Mouse (Mus musculus): Measurements from ENCODE around the gene Duox2. TPM values are rescaled to one million over a fixed set of nuclear protein-coding genes. Genes with fewer than 3 reads are reported as not detected.
A peak's percentile ranks its signal among the peaks of the same experiment; 100 is the strongest.
"Not testable (repeated sequence)": the region's sequence is repeated elsewhere in the genome, so short reads cannot be mapped to it uniquely, and the experiment has no call there.

Duox2 gene
- not detected for polyA plus RNA-seq (2017; shearing (Covaris generic))

DNA sequence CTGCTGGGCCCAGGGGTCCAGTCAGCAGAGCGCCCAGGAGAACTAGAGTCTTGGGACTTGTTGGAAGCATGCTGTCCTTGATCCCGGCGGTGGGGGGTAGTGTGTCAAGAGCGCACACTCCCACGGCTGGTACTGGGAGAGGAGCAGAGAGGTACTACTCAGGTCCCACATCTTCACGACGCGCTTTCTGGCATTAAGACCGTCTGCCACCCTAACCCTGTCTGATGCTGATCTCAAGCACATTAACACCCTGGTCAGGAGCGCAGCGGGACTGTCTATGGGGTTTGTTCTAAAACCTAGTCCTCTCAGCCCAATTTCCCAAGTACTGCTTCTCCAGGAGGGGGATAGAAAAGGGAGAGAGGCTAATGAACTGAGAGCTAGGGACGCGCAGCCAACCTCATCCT is at the start of gene Duox2:
Gene Duox2, minus strand, starts transcription at position 354 of the 404 bp plus-strand sequence.
- ATAC-seq = no peak

GRCm38 (mm10) chr2:122347257-122347656 is 49.0 kb upstream of the Duox2 start:
- no peak for ATAC-seq

GRCm38 (mm10) chr2:122346164-122346563 is 47.9 kb upstream of the Duox2 start:
- not testable (repeated sequence) for ATAC-seq

GRCm38 (mm10) chr2:122345106-122345893 is 47.1 kb upstream of the Duox2 start:
- ATAC-seq = no peak

GRCm38 (mm10) chr2:122337291-122337690 is 39.0 kb upstream of the Duox2 start:
- ATAC-seq = no peak

DNA sequence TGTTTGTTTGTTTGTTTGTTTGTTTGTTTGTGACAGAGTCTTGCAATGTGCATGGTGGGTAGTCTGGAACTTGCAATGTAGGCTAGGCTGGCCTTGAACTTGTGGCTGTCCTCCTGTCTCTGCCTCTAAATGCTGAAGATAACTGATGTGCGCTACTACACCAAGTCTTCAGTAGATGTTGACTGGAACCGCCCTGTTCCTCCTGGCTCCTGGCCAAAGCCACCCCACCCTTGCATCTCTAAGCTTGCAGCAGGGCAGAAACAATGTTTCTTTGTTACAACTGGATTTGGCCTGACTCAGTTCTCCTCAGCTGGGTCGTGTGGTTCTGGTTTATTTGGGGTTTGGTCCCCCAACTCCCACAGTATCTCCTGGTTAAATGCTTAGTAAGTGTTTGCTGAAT is 35.9 kb upstream of the Duox2 start:
- no peak for ATAC-seq

GRCm38 (mm10) chr2:122332222-122332621 is 34.0 kb upstream of the Duox2 start:
- no peak for ATAC-seq

DNA sequence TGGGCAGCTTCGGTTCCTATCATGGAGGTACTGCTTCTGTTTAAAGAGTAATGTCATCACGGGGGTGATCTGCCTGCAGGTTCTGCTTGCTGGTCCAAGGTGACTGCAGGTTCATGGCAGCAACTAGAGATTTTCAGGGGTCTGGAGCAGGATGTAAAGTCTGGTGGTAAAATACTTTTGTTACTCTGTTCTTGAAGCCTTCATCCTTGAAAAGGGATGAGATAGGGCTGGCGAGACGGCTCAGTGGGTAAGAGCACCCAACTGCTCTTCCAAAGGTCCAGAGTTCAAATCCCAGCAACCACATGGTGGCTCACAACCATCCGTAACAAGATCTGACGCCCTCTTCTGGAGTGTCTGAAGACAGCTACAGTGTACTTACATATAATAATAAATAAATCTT is 32.1 kb upstream of the Duox2 start:
- not testable (repeated sequence) for ATAC-seq

DNA sequence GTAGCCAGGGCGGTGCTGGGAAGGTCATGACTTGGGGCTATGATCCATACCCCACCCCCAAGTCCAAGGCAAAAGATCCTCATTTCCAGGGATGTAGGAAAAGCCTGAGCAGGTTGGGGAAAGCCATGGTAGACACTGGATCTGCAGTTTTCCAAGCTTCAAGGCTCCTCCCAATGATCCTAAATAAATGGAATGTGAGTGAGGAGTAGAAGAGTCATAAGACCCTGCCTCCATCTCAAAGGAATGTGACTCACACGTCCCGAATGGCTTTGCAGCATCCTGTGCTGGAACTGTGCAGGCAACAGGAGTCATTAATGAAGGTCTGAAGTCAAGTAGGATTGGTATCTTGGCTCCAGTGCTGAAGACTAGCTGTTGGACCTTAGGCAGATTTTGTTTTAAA is 29.7 kb upstream of the Duox2 start:
- ATAC-seq = no peak

DNA sequence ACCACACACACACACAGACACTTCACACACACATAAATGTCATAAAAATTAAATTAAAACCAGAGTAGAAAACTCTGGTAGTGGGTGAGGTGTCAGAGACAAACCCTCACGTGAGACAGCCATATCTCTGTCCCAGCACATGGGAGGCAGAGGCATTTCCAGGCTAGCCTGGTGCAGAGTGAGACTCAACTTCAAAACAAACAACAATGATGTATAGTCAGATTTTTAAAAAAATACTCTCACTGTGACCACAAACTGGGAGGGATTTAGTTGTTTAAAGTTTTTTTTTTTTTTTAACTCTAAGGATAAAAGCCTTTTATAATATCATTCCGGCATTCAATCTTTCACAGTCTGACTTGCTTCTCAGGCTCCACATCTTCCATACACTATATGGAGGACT is 27.1 kb upstream of the Duox2 start:
- ATAC-seq = no peak

GRCm38 (mm10) chr2:122324586-122324985 is 26.3 kb upstream of the Duox2 start:
- no peak for ATAC-seq

DNA sequence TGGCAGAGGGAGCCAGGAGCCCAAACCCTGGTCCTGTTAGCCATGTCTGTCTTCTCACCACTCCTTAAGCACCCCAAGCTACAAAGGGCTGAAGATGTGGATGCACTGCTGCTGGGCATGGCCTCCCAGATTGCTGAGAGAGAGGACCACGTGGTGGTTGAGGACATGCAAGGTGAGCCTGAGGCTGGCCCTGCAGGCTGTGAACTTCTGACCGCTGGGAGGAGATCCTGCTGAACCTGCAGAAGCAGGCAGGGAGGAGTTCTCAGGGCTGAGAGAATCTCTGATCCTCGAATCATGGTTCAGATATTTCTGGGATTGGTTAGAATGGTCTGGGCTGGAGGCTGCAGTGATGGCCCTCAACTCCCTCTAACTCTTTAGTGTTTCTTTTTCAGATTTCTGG is 25.7 kb upstream of the Duox2 start:
- no peak for ATAC-seq

GRCm38 (mm10) chr2:122317384-122317783 is 19.1 kb upstream of the Duox2 start:
- no peak for ATAC-seq

GRCm38 (mm10) chr2:122315372-122315771 is 17.1 kb upstream of the Duox2 start, which contains the start of gene Duox1:
Gene Duox1 (plus strand): TSS chr2:122315672.
- ATAC-seq = no peak

DNA sequence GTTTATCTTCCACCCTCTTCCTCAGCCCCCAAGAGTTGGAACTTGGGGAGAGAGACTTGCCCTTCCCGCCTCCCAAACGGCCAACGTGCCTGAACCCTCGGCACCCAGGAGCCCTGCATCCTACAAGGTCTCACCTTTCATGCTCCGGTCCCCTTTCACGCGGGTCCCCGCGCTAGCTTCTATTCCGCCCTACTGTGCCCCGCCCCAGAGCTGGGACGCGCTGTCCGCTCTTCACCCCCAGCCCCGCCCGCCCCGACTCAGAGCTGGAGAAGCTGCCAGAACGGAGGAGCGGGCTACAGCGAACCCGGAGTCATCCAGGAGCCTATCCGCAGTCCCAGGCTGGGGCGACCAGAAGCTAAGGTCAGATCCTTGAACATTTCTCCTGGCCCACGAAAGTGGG is 15.3 kb upstream of the Duox2 start, which contains the start of gene Duoxa1:
Gene Duoxa1, minus strand, starts transcription at position 195 of the 400 bp plus-strand sequence.
- no peak for ATAC-seq

DNA sequence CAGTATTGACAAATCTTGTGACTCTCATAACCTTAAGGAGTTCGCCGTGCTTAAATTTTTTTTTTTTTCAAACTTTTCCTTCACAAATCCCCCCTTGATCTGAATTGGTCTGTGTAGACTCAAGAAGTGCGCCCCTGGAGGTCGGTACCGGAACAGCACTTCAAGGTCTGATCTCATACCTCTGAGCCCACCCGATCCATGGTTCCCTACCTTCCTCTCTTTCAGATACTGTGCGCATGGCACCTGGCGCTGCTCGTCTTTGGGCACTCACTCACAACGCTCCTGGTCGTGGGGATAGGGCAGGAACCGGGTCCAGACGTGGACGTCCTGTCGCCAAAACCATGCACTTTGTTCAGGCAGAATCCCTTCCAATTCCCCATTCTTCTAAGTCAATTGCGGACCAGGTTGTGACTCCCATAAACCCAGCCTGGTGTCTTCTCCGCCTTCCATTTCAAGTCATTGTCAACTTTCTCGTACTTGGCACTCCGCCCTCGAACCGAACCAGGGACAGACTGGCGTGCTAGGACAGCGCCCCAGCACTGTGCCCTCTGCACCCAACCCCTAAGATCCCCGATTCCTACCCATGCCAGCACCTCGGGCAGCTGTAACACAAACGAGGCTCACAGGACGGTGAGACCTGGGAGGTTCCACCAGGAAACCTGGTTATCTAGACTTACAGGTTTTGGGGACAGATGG is 14.6 kb upstream of the Duox2 start:
- ATAC-seq = peak; percentile 73

DNA sequence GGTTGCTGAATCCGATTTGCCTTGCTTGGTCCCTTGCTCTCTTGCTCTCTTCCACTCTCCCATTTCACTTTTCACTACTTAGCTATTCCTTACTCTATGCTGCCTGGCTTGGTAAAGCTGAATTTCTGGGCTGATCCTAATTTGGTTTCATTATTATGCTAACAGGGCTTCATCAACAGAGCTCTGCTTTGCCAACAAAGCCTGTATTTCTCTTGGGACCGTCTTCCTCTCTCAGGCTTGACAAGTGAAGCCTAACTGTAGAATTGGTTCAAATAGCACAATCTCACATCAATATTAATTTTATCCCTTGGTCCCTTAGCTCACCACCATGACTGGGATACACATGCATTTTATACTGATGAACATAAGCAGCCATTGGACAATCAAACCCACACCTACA is 13.3 kb upstream of the Duox2 start:
- no peak for ATAC-seq

DNA sequence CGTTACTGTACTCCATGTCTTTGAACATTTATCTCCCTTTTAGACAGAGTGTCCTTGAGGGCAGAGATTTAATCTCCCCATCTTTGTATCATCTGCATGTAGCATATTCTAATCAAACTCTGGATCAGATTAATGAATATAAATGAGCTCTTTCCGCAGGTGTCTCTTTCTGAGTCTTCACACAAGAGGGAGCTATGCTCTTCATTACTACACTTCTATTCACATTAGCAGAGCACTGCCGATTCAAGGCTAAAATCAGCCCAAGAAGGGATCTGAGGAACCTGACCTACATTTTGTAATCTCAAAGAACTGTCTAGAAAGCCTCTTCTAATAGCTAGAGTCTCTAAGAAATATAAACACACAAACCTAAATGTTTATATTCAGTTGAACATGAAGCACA is 11.4 kb upstream of the Duox2 start:
- no peak for ATAC-seq

DNA sequence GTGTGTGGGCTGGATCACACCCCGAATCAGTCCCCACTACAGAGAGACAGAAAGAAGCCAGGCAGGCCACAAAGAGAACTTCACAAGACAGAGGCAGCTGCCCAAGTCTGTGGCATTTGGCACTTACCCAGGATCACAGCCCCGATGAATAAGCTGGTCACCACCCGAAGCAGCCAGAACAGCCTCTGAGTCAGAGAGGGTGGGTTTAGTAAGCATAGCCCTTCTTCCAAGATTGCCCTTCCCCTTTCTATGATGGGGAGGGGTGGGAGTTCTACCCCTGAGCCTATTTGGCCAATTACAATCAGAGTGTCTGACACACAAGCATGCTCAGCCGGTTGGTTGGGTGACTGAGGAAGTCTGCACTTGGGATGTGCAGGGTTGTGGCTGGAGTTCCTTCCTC is 7.9 kb upstream of the Duox2 start:
- no peak for ATAC-seq

- no peak for ATAC-seq
These were observed 7.0 kb upstream of the Duox2 start for GRCm38 (mm10) chr2:122305097-122305892.

- no peak for ATAC-seq
These were observed 6.3 kb upstream of the Duox2 start for GRCm38 (mm10) chr2:122304544-122304943.

DNA sequence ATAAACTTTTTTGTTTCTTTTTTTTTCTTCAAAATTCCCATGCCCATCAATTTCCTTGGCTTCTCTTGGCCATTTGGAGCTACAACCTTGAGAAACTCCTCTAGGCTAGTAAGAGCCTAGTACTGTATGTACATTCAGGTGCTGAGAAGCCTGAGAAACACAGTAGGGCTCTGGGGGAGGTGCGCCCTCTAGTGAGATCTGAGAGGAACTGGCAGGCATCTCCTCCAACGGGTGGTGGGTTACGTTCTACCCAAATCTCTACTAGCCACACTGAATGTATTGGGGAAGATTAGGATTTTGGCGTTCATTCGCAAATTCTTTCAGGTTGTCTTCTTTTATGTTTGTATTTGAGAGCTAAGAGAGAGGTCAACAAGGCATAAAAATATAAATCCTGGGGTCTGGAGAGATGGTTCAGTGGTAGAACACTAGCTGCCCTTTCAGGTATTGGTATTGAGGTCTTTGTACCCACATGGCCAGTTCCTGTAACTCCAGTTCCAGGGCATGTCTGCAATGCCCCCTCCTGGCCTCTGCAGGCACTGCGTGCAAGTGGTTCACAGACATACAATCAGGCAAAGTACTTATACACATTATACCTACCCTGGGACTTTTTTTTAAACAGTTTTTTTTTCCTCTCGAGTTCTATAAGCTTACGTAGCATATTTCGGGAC is 4.5 kb upstream of the Duox2 start:
- peak; percentile 70 for ATAC-seq
